Mouse (Mus musculus) cerebellum, adult 2 months (tissue): ENCODE results near the gene Iqcf4. TPM values are rescaled to one million over a fixed set of nuclear protein-coding genes. Genes with fewer than 3 reads are reported as not detected.
"Not testable (repeated sequence)": the region's sequence is repeated elsewhere in the genome, so short reads cannot be mapped to it uniquely, and the experiment has no call there.

ENCODE experiments used
- DNase-seq, 2 experiments: peaks; one replicate each; pipeline ENCODE4 v3.0.0; 2021
- H3K27ac ChIP-seq: fragments of 200-500 bp; 2 replicates; pipeline ENCODE4 v1.5.1; 2012; ENCODE audit warnings: low read length, control low read depth, inconsistent platforms; ENCODE audit not compliant: insufficient read depth
- H3K27me3 ChIP-seq: fragments of 200-500 bp; 2 replicates; pipeline ENCODE4 v1.6.1; 2012; ENCODE audit warnings: inconsistent platforms, mild to moderate bottlenecking, low read length, moderate library complexity; ENCODE audit not compliant: control insufficient read depth, insufficient read depth
- H3K4me1 ChIP-seq: fragments of 200-500 bp; 2 replicates; pipeline ENCODE4 v1.6.1; 2011; ENCODE audit warnings: low read length; ENCODE audit not compliant: control insufficient read depth, insufficient read depth
- H3K4me3 ChIP-seq: fragments of 200-500 bp; replicated peaks from 2 replicates; pipeline ENCODE3; 2011; ENCODE audit warnings: mild to moderate bottlenecking, low read depth, low read length, control low read depth; ENCODE audit not compliant: insufficient read depth
- CTCF ChIP-seq: fragments of 200-500 bp; IDR thresholded peaks from 2 replicates; pipeline ENCODE4 v1.5.1; 2011; ENCODE audit warnings: low read depth, mild to moderate bottlenecking, control low read depth, low read length, moderate library complexity, borderline replicate concordance; ENCODE audit not compliant: insufficient read depth
- POLR2A ChIP-seq: fragments of 200-500 bp; IDR thresholded peaks from 2 replicates; pipeline ENCODE4 v1.6.1; 2011; ENCODE audit warnings: low read length, control low read depth, borderline replicate concordance; ENCODE audit not compliant: insufficient read depth
- WGBS: fragments of 180-500 bp; shearing (Covaris S2); methylation state at CpG from one replicate; pipeline ENCODE4 v1.1.7; 2018; 5-methylcytosine and 5-hydroxymethylcytosine counted together
- polyA plus RNA-seq: library from polyadenylated mRNA; depleted of rRNA; stranded (reverse); fragments of >200 nt; gene quantifications from 2 replicates; pipeline ENCODE4 v1.2.3, GENCODE M21; 2012

Gene Iqcf4
- polyA plus RNA-seq, 1 experiment: not detected

DNA sequence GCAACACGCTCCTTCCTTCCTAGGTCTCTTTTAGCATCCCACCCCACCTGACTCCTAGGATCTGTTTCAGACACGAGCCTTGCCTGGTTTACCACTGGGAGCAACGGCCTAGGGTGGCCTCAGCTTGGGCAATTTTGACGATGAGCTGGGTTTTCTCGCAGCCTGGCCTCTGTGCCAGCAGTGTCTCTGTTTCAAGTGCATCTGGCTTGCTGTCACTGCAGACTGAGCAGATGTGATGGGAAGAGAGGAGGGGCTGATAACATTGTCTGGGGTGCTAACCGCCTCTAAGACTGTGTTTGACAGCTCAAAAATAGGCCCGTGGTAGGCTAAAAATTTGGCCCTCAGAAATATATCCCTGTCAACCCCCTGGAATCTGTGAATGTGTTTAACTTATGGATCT is 25.0 kb upstream of the Iqcf4 start:
- DNase-seq: no peak

DNA sequence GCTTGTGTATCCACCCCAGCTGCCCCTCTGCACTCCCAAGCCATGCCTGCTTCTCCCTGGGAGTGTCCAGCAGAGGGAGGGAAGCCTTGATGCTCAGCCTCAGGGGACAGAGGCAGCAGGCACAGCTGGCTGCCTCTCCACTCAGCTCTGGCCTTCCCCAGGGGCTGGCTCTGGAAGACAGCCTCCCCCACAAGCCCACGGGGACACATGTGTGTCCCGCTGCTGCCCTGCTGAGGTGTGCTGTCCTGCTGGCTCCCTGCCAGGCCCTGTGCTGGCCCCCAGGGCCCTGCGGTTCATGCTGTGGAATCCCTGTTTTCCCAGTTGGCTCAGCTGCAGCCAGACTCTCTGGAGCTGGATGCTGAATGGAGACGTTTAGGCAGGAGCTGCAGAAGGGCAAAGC is 24.6 kb upstream of the Iqcf4 start:
- H3K4me3 ChIP-seq, H3K4me1 ChIP-seq, H3K27ac ChIP-seq, DNase-seq, H3K27me3 ChIP-seq: not testable (repeated sequence)
- WGBS: 9% methylated on average over 4 of the region's 4 CpGs

More for the DNA sequence above, 25.0 kb upstream of the Iqcf4 start:
- WGBS: 48% methylated on average over 7 of the region's 7 CpGs
- TF ChIP-seq POLR2A: no peak
- no peak for TF ChIP-seq CTCF
- Histone ChIP-seq H3K27ac (no peak overlapping the region), H3K4me3 (no peak overlapping the region), H3K27me3 (no peaks in the 10 kb centered on the region), H3K4me1 (no peaks in the 10 kb centered on the region)

DNA sequence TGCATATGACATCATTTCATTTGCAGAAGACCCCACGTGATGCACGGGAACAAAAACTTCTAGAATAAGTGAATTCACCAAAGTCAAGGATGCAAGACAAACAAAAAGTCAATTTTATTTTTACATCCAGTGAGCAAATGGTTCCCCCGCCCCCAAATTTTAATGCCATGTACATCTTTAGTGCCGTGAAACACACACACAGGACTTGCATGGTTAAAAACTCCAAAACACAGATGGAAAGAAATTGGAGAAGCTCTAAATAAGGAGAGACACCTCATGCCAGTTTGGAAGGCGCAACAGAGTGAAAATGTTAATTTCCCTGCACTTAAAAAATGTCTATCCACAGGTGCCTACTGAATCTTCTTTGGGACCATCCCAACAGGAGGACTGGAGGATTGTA is 21.4 kb upstream of the Iqcf4 start:
- no peak for DNase-seq
- Histone ChIP-seq H3K27me3 (no peaks in the 10 kb centered on the region), H3K4me3 (no peak overlapping the region), H3K27ac (no peak overlapping the region), H3K4me1 (no peaks in the 10 kb centered on the region)
- no peak for TF ChIP-seq CTCF
- WGBS: 89% methylated on average over 5 of the region's 5 CpGs

DNA sequence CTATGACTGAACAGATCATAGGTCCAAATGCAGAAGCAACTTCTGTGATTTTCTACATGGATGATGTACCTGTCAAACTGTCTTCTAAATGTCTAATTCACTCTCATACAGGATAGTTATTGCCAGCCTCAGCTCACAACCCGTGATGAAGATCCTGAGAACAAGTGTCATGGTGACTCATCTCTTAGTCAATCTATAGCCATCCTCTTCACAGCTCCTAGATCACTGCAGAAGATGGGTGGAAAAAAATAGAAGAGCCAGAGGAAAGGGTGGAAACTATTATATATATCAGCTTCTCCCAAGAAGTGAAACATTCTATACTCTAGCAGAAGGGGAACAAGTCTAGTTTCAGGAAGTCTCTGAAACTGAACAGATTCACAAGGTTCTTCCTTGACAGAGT is 11.8 kb upstream of the Iqcf4 start:
- DNase-seq: no peak
- TF ChIP-seq CTCF (no peak), POLR2A (no peak)
- 68% methylated on average over 1 of the region's 1 CpGs for WGBS

DNA sequence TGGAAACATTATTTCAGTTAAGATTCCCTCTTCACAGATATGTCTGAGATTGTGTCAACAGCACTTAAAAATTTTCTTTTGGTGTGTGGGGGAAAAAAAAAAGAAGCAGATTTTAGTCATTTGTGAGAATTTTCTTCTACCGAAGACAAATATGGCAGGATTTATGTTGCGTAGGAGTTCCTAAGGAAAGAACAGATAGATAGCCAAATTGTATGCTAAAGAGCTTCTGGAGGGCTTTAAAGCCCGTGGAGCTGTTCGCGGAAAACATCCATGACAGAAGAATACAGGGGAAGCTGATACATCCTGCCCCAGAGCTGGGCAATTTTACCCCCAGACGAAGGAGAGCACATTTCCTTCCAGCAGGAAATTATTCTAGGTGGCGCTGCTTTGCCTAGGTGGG is 9.2 kb upstream of the Iqcf4 start:
- Histone ChIP-seq H3K27me3 (no peaks in the 10 kb centered on the region; the same call in 1 of the 2 replicates), H3K27ac (no peak overlapping the region), H3K4me1 (no peaks in the 10 kb centered on the region), H3K4me3 (no peak overlapping the region)
- no peak for TF ChIP-seq CTCF
- TF ChIP-seq POLR2A: no peak
- whole genome bisulfite sequencing: 88% methylated on average over 7 of the region's 7 CpGs
- DNase-seq: no peak

More for the DNA sequence above, 11.8 kb upstream of the Iqcf4 start:
- no peaks in the 10 kb centered on the region for H3K4me1 ChIP-seq
- H3K27ac ChIP-seq: no peak overlapping the region
- H3K4me3 ChIP-seq: no peak overlapping the region
- no peaks in the 10 kb centered on the region; the same call in 1 of the 2 replicates for H3K27me3 ChIP-seq

DNA sequence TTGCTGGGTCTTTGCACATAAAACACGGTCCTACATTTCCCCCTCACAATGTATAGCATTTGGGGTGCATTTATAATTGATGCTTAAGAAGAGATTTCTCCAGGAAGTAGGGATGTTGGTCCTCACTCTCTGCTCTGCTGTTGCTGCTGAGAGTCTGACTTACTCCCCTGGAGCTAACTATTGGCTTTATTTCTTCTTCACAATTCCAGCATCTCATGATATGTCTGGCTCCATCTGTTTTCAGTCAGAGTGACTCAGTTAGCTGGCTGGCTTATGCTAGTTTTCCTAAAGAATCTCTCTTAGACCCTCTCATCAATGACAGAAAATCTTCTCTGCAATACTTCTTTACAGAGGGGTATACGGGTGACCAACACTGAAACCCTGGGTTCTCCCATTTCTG is 5.3 kb upstream of the Iqcf4 start:
- Histone ChIP-seq H3K27ac (no peak overlapping the region), H3K4me1 (no peaks in the 10 kb centered on the region), H3K4me3 (no peak overlapping the region), H3K27me3 (no peaks in the 10 kb centered on the region; the same call in 1 of the 2 replicates)
- WGBS: 85% methylated on average over 2 of the region's 2 CpGs
- TF ChIP-seq CTCF (no peak), POLR2A (no peak)
- DNase-seq: no peak

DNA sequence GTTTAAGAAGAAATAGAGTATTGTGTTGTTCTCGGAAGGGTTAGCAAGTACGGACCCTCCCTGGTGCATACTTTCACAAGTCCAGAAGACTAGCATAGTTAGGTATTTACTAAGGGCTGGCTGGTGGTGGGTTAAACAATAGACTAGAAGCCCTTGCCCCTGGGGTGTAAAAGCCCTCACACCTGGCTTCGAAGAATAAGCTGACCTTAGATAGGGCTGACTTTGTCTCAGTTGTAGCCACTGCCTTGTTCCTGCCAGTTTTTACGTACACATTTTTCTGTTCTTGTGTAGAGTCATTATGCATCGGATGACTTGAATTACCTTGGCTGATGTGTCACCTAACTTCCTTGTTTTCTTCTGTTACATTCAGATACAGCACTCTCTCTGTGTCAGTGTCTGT is 2.6 kb upstream of the Iqcf4 start:
- WGBS: 88% methylated on average over 5 of the region's 5 CpGs
- TF ChIP-seq POLR2A (no peak), CTCF (no peak)
- H3K27me3 ChIP-seq: no peaks in the 10 kb centered on the region

DNA sequence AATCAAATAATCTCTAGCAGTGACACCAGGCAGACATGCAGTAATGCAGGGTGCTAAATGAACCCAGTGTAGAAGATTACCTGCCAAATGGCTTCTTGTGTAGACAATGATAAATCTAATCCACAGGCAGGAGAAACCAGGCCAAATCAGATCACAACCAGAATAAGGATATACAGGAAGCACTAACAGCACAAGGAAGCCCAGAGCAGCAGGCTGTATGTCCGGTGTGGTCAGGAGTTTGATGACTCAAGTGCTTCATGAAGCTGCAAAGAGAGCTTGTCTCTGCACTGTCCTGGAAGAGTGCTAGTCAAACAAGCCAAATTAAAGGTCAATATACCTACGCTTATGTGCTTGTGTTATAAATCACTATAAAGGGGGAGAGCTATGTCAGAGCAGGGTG is 1.4 kb upstream of the Iqcf4 start:
- DNase-seq: no peak
- TF ChIP-seq CTCF (no peak), POLR2A (no peak)
- no peak overlapping the region for H3K27ac ChIP-seq
- H3K4me3 ChIP-seq: no peak overlapping the region
- H3K4me1 ChIP-seq: no peaks in the 10 kb centered on the region
- no peaks in the 10 kb centered on the region for H3K27me3 ChIP-seq
- WGBS: 92% methylated on average over 2 of the region's 2 CpGs

More for the DNA sequence above, 2.6 kb upstream of the Iqcf4 start:
- no peak for DNase-seq
- no peaks in the 10 kb centered on the region for H3K4me1 ChIP-seq
- H3K27ac ChIP-seq: no peak overlapping the region
- no peak overlapping the region for H3K4me3 ChIP-seq

DNA sequence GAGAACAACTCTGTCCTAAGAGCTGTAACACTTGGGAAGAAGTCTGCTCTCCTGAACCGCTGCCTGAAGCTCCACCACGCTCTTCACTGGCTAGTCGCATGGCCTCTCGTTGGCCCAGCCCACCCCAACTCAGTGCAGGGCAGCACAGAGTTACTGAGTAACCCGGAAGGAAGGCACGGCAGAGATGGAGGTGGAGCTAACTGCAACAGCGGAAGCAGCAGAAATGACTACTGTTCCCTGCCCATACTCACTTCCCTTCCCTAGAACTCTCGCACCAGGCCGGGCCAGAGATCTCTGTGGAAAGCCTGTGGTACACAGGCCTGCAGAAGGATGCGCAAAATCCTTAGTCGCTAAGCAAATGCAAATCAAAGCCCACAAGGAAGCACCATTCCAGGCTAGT is 4.4 kb downstream of the Iqcf4 start:
- no peaks in the 10 kb centered on the region for H3K4me1 ChIP-seq

More for the DNA sequence above, 4.4 kb downstream of the Iqcf4 start:
- Histone ChIP-seq H3K27ac (no peak overlapping the region), H3K4me3 (no peak overlapping the region), H3K27me3 (no peaks in the 10 kb centered on the region)
- no peak for DNase-seq
- TF ChIP-seq POLR2A: no peak
- TF ChIP-seq CTCF: no peak
- WGBS: 68% methylated on average over 11 of the region's 11 CpGs
